Mouse (Mus musculus): ENCODE results near the gene Coq10a. TPM values are rescaled to one million over a fixed set of nuclear protein-coding genes. Genes with fewer than 3 reads are reported as not detected.

Gene Coq10a
- polyA plus RNA-seq, 1 experiment from 2014 or later = 32.7 TPM

DNA sequence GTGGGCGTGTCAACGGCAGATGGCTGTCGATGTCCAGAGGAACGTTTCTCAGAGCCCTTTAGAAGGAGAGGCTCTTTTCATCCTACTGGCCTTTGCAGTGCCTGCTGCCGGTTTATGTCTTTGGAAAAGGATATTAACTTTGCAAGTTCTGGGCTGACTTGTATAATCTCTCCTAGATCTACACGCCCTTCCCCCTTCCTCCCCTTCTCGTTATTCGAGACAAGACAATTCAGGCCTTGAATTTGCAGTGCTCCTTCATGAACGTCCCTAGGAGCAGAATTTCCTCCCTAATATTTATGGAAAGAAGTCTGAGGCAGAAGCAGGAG lies 384 bp upstream of the Coq10a start:
- Histone ChIP-seq H3K27ac (ENCODE audit: low read length) (peak overlapping the region; percentile 97), H3K9me3 (ENCODE audit: control insufficient read depth, low read length) (no peaks in the 10 kb centered on the region), H3K36me3 (ENCODE audit: control insufficient read depth, insufficient read depth) (peaks cover 6% of the 10 kb centered on the region; the same call in 1 of the 2 replicates), H3K4me3 (replicated peaks; ENCODE audit: low read length) (peak overlapping the region; percentile 85), H3K9ac (replicated peaks; ENCODE audit: low read depth, low read length) (peak overlapping the region; percentile 75), H3K4me2 (ENCODE audit: low read length) (peak overlapping the region; percentile 87), H3K27me3 (replicated peaks; ENCODE audit: control insufficient read depth, insufficient read depth, low read length) (no peaks in the 10 kb centered on the region), H3K4me1 (replicated peaks; ENCODE audit: control insufficient read depth, insufficient read depth, low read length) (peaks cover 18% of the 10 kb centered on the region)
- WGBS = 3% methylated on average over 9 of the region's 9 CpGs
- no peak for ATAC-seq

DNA sequence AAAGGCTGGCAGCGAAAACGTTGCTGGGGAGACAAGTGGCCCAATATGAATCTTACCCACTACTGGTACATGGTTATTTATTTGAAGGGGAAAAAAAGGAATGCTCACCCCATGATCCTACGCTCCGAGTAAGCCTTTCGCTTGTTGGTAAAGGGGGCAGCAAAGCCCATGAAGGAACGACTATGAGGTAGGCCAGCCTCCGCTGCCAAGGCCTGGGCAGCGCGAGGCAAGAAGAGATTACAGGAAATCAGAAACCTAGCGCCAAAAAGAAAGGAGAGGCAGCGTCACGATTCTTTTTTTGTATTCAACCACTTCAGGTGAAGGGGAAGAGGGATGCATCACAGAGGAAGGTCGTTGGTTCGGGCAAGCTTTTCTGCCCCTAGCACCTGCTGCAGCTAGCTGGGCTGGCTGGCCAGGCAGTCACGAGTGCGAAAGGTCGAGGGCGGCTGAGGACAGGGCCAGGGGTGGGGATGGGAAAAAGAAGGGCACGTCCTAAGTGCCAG lies 847 bp downstream of the Coq10a start:
- Histone ChIP-seq H3K4me2 (ENCODE audit: low read length) (peak overlapping the region; percentile 87), H3K27ac (ENCODE audit: low read length) (peak overlapping the region; percentile 97), H3K4me1 (replicated peaks; ENCODE audit: control insufficient read depth, insufficient read depth, low read length) (peaks cover 18% of the 10 kb centered on the region), H3K36me3 (ENCODE audit: control insufficient read depth, insufficient read depth) (peaks cover 11% of the 10 kb centered on the region; the same call in 1 of the 2 replicates), H3K9ac (replicated peaks; ENCODE audit: low read depth, low read length) (peak overlapping the region; percentile 75), H3K27me3 (replicated peaks; ENCODE audit: control insufficient read depth, insufficient read depth, low read length) (no peaks in the 10 kb centered on the region), H3K4me3 (replicated peaks; ENCODE audit: low read length) (peak overlapping the region; percentile 85), H3K9me3 (ENCODE audit: control insufficient read depth, low read length) (no peaks in the 10 kb centered on the region)
- ATAC-seq = no peak
- 11% methylated on average over 19 of the region's 19 CpGs for WGBS

DNA sequence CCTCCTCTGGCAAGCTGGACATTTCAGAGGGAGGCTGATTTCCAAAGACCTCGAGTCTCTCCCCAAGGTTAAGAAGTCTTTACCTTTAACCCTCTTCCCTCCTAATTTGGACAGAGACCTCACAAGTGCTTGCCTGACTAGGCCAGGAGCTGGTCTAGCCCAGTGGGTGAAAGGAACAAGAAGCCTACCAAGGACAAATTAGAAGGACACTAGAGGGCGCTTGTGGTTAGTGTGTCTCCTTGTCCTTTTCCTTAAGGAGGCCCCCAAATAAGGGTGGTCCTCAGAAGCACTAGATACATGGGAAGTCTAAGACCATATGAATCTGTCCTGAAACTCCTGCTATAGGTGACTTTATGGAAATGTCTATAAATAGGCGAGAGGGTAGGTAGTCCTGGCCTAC lies 6.2 kb downstream of the Coq10a start:
- Histone ChIP-seq H3K9ac (replicated peaks; ENCODE audit: low read depth, low read length) (no peak overlapping the region), H3K9me3 (ENCODE audit: control insufficient read depth, low read length) (no peaks in the 10 kb centered on the region), H3K4me1 (replicated peaks; ENCODE audit: control insufficient read depth, insufficient read depth, low read length) (peaks cover 6% of the 10 kb centered on the region), H3K27me3 (replicated peaks; ENCODE audit: control insufficient read depth, insufficient read depth, low read length) (no peaks in the 10 kb centered on the region), H3K36me3 (ENCODE audit: control insufficient read depth, insufficient read depth) (peaks cover 32% of the 10 kb centered on the region), H3K4me3 (replicated peaks; ENCODE audit: low read length) (no peak overlapping the region), H3K27ac (ENCODE audit: low read length) (no peak overlapping the region), H3K4me2 (ENCODE audit: low read length) (no peak overlapping the region)
- 45% methylated on average over 3 of the region's 3 CpGs for WGBS
- ATAC-seq = peak; percentile 26; the same call in 1 of the 2 replicates

DNA sequence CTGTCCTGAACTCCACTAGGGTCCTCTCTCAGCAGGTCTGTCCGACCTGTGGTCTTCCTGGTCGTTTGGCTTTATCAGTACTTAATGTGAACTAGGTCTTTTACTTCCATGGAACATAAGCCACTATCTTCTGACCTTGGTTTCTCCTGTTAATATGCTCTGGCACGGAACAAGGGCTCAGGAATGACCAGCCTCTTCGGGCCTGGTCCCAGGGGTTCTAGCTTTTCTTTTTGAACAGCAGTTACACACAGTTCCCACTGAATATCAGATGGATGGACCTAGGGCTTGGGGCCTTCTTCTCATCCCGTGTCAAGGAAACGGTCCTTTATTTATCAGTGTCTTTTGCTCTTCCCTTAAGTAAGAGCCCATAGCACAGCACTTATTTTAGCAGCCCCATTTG lies 7.0 kb downstream of the Coq10a start:
- ATAC-seq = no peak
- Histone ChIP-seq H3K27me3 (replicated peaks; ENCODE audit: control insufficient read depth, insufficient read depth, low read length) (no peaks in the 10 kb centered on the region), H3K9ac (replicated peaks; ENCODE audit: low read depth, low read length) (no peak overlapping the region), H3K9me3 (ENCODE audit: control insufficient read depth, low read length) (no peaks in the 10 kb centered on the region), H3K4me1 (replicated peaks; ENCODE audit: control insufficient read depth, insufficient read depth, low read length) (0 out of 2 replicates have a peak, but pooled peaks cover 1% of the 10 kb centered on the region), H3K4me2 (ENCODE audit: low read length) (no peak overlapping the region), H3K36me3 (ENCODE audit: control insufficient read depth, insufficient read depth) (peaks cover 32% of the 10 kb centered on the region), H3K27ac (ENCODE audit: low read length) (no peak overlapping the region), H3K4me3 (replicated peaks; ENCODE audit: low read length) (no peak overlapping the region)
- WGBS = 91% methylated on average over 6 of the region's 6 CpGs

DNA sequence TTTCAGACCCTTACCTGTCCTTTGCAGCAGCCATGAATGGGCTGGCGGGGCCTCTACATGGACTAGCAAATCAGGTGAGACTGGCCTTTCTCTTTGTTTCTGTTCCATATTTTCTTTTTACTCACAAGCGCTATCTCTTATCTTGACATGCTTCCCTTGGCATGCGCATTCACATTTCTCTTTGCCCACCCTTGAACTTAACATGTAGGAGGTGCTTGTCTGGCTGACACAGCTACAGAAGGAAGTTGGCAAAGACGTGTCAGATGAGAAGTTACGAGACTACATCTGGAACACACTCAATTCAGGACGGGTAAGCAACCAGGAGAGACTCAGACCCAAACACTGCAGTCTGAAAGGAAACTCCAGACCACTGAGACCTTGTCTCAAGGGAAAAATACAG lies 9.6 kb downstream of the Coq10a start:
- Histone ChIP-seq H3K4me2 (ENCODE audit: low read length) (no peak overlapping the region), H3K36me3 (ENCODE audit: control insufficient read depth, insufficient read depth) (peaks cover 35% of the 10 kb centered on the region), H3K9ac (replicated peaks; ENCODE audit: low read depth, low read length) (no peak overlapping the region), H3K27me3 (replicated peaks; ENCODE audit: control insufficient read depth, insufficient read depth, low read length) (no peaks in the 10 kb centered on the region), H3K4me3 (replicated peaks; ENCODE audit: low read length) (no peak overlapping the region), H3K27ac (ENCODE audit: low read length) (no peak overlapping the region), H3K9me3 (ENCODE audit: control insufficient read depth, low read length) (no peaks in the 10 kb centered on the region), H3K4me1 (replicated peaks; ENCODE audit: control insufficient read depth, insufficient read depth, low read length) (no peaks in the 10 kb centered on the region)
- no peak for ATAC-seq
- WGBS = 96% methylated on average over 6 of the region's 6 CpGs

DNA sequence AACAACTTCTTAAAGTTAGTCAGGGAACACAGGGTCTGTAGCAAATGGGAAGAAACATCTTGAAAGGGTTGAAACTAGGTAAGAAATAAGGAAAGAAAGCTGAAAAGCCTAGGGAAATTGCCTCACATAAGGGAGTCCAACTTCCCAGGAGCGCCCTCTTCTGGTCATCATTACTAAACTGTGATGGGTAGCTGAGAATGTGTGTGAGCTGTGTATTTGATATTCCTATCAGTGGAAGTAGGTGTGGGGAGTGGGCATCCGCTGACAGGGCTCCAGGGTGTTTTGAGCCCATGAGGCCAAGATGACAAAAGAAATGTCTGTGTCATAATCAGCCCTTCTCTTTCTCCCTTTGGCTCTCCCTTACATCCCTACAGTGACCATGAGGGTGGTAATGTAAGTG lies 10.0 kb downstream of the Coq10a start:
- H3K9me3 ChIP-seq (ENCODE audit: control insufficient read depth, low read length) = no peaks in the 10 kb centered on the region
- H3K27ac ChIP-seq (ENCODE audit: low read length) = no peak overlapping the region
- H3K4me2 ChIP-seq (ENCODE audit: low read length) = no peak overlapping the region
- H3K36me3 ChIP-seq (ENCODE audit: control insufficient read depth, insufficient read depth) = peaks cover 39% of the 10 kb centered on the region
- no peaks in the 10 kb centered on the region for H3K4me1 ChIP-seq (replicated peaks; ENCODE audit: control insufficient read depth, insufficient read depth, low read length)
- H3K9ac ChIP-seq (replicated peaks; ENCODE audit: low read depth, low read length) = no peak overlapping the region
- no peak for ATAC-seq
- 51% methylated on average over 2 of the region's 2 CpGs for WGBS
- H3K27me3 ChIP-seq (replicated peaks; ENCODE audit: control insufficient read depth, insufficient read depth, low read length) = no peaks in the 10 kb centered on the region
- no peak overlapping the region for H3K4me3 ChIP-seq (replicated peaks; ENCODE audit: low read length)

DNA sequence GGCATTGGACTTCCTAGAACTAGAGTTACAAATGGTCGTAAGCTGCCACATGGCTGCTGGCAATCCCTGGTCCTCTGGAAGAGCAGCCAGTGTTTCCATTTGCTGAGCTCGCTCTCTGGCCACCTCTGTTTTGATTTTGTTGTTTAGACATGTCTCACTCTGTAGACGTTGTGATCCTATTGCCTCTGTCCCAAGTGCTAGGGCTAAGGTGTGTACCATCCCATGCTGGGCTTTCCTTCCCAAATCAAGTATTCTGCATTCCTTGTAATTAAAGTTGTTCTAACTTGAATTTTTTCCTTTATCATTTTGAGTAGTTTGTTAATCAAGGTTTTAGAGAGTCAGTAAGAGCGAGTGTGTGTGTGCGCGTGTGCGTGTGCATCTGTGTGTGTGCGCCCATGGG lies 21.3 kb downstream of the Coq10a start:
- H3K27ac ChIP-seq (ENCODE audit: low read length) = no peak overlapping the region
- WGBS = 91% methylated on average over 8 of the region's 8 CpGs
- H3K9me3 ChIP-seq (ENCODE audit: control insufficient read depth, low read length) = no peaks in the 10 kb centered on the region
- H3K27me3 ChIP-seq (replicated peaks; ENCODE audit: control insufficient read depth, insufficient read depth, low read length) = no peaks in the 10 kb centered on the region
- H3K9ac ChIP-seq (replicated peaks; ENCODE audit: low read depth, low read length) = no peak overlapping the region
- no peak for ATAC-seq
- peaks cover 8% of the 10 kb centered on the region for H3K4me1 ChIP-seq (replicated peaks; ENCODE audit: control insufficient read depth, insufficient read depth, low read length)
- no peak overlapping the region for H3K4me2 ChIP-seq (ENCODE audit: low read length)
- no peak overlapping the region for H3K4me3 ChIP-seq (replicated peaks; ENCODE audit: low read length)
- H3K36me3 ChIP-seq (ENCODE audit: control insufficient read depth, insufficient read depth) = peaks cover 21% of the 10 kb centered on the region

DNA sequence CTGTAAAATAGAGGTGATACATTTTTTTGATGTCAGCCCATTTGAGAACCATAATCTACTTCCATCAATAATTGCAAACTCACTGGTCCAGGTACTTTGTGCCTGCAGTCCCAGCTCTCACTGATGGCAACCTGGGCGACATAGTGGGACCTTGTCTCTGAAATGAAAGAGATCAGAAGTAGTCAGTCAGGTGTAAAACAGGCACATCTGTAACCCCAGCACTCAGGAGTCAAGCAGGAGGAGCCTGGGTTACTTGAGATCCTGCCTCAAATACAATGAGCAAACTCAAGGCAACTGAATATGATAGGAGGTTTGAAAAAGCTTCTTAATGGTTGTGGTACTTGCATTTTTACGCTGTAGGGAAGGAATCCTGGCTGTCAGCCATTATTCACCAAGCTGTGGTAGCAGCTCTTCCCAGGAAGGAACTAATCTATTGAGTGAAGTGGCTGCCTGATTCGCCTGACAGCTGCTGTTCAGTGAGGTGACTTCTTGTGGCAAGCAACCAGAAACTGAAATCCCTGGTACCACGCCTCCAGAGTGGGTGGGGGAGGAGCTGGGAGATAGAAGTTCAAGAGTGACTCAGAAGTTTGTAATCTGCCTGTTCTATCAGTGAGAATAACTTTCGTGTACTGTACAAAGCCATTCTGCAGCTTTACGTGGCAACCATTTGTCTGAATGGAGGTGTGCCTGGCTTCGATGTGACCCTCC lies 24.1 kb downstream of the Coq10a start:
- ATAC-seq = peak; percentile 52; the same call in 1 of the 2 replicates

DNA sequence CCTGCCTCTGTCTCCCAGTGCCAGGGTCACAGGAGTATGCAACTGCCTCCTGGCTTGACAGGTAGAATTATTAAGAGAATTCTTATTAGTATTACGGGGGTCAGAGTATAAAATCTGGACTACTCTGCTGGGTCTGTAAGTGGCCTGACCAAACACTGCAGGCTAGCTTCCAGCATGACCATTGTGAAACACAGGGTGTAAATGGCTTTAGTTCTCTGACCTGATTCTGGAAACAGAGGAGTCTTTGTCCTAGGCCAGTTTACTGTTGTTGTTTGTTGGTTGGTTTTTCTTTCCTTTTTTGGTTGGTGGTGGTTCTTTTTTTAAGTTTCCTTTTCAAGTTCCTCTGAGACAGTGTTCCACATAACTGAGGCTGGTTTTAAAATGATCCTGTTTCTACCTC lies 25.4 kb downstream of the Coq10a start:
- H3K4me1 ChIP-seq (replicated peaks; ENCODE audit: control insufficient read depth, insufficient read depth, low read length) = peaks cover 22% of the 10 kb centered on the region
- H3K27ac ChIP-seq (ENCODE audit: low read length) = no peak overlapping the region

More for the DNA sequence above, 24.1 kb downstream of the Coq10a start:
- 43% methylated on average over 7 of the region's 7 CpGs for whole genome bisulfite sequencing
- H3K9me3 ChIP-seq (ENCODE audit: control insufficient read depth, low read length) = no peaks in the 10 kb centered on the region
- H3K4me2 ChIP-seq (ENCODE audit: low read length) = no peak overlapping the region
- H3K4me3 ChIP-seq (replicated peaks; ENCODE audit: low read length) = no peak overlapping the region
- H3K36me3 ChIP-seq (ENCODE audit: control insufficient read depth, insufficient read depth) = no peaks in the 10 kb centered on the region; the same call in 1 of the 2 replicates
- no peaks in the 10 kb centered on the region for H3K27me3 ChIP-seq (replicated peaks; ENCODE audit: control insufficient read depth, insufficient read depth, low read length)
- H3K9ac ChIP-seq (replicated peaks; ENCODE audit: low read depth, low read length) = no peak overlapping the region
- H3K27ac ChIP-seq (ENCODE audit: low read length) = peak overlapping the region; percentile 59
- peaks cover 9% of the 10 kb centered on the region for H3K4me1 ChIP-seq (replicated peaks; ENCODE audit: control insufficient read depth, insufficient read depth, low read length)

More for the DNA sequence above, 25.4 kb downstream of the Coq10a start:
- Histone ChIP-seq H3K9ac (replicated peaks; ENCODE audit: low read depth, low read length) (no peak overlapping the region), H3K9me3 (ENCODE audit: control insufficient read depth, low read length) (no peaks in the 10 kb centered on the region), H3K4me3 (replicated peaks; ENCODE audit: low read length) (no peak overlapping the region), H3K27me3 (replicated peaks; ENCODE audit: control insufficient read depth, insufficient read depth, low read length) (no peaks in the 10 kb centered on the region), H3K4me2 (ENCODE audit: low read length) (no peak overlapping the region), H3K36me3 (ENCODE audit: control insufficient read depth, insufficient read depth) (no peaks in the 10 kb centered on the region; the same call in 1 of the 2 replicates)
- WGBS = 82% methylated on average over 1 of the region's 1 CpGs
- ATAC-seq = no peak
